Mouse (Mus musculus) brain, embryonic 14.5 days (tissue): Measurements from ENCODE around the gene Dleu7. TPM values are rescaled to one million over a fixed set of nuclear protein-coding genes. Genes with fewer than 3 reads are reported as not detected.

Experiments
- DNase-seq: peaks from one replicate; pipeline ENCODE4 v3.0.0-alpha.2; 2011; ENCODE audit warnings: low read depth
- CTCF ChIP-seq: fragments of 200-500 bp; IDR thresholded peaks from 2 replicates; pipeline ENCODE4 v1.5.1; 2012; ENCODE audit warnings: inconsistent platforms, mild to moderate bottlenecking, moderate library complexity, borderline replicate concordance; ENCODE audit not compliant: insufficient read depth, insufficient read length; ENCODE audit errors: extremely low read depth
- POLR2A ChIP-seq: fragments of 200-500 bp; IDR thresholded peaks from 2 replicates; pipeline ENCODE4 v1.6.1; 2012; ENCODE audit warnings: mild to moderate bottlenecking, inconsistent platforms, borderline replicate concordance; ENCODE audit not compliant: poor library complexity, insufficient read depth, insufficient read length, severe bottlenecking; ENCODE audit errors: extremely low read depth
- polyA plus RNA-seq: library from polyadenylated mRNA; depleted of rRNA; stranded (reverse); fragments of >200 nt; gene quantifications from 2 replicates; pipeline ENCODE4 v1.2.3, GENCODE M21; 2012

Gene Dleu7
- polyA plus RNA-seq, 1 experiment: 11.9 TPM

- DNase-seq: no peak
- TF ChIP-seq POLR2A: no peak
Observed at GRCm38 (mm10) chr14:62258125-62258524, 34.7 kb downstream of the Dleu7 start.

DNA sequence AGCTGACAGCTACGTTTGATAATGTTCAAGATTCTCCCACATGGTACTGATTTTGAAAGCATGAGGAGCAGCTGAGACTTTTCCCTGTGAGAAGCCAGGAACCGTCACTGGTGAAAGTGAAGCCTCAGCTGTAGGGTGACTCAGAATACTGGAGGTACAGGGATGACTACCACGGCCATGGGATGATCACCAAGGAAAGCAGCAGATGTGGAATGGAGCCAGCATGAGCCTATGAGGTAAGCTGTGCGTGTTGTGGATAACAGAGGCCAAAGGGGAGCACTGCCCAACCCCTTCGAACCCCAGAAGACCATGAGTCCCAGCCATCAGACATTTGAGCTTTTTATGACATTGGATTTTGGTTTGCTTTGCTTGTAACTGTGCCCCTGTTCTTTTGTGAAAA, 36.8 kb downstream of the Dleu7 start:
- DNase-seq: no peak
- TF ChIP-seq CTCF: no peak
- no peak for TF ChIP-seq POLR2A

- peak; percentile 68 for DNase-seq
- TF ChIP-seq CTCF: no peak
- TF ChIP-seq POLR2A: no peak
Observed at GRCm38 (mm10) chr14:62254371-62254770, 38.5 kb downstream of the Dleu7 start.

DNA sequence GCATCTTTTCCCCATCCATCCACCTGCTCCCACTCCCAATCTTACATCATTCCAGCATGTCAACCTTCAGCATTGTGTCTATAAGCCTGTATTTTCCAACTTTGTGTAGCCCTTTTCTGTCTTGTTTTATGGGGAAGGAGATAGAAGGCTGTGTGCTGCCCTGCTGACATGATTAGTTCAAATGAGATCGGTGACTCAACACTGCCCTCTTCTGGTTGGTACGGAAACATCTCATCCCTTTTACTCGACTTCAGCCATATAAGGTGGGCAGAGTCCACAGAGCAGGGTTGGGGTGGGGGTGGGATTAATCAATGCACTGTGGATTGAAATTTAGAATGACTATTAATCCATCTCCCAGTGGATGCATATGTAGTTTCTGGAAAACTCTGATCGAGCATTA, 40.8 kb downstream of the Dleu7 start:
- DNase-seq: peak; percentile 95
- TF ChIP-seq POLR2A (no peak), CTCF (peak; percentile 77; the same call in 1 of the 2 replicates)

DNA sequence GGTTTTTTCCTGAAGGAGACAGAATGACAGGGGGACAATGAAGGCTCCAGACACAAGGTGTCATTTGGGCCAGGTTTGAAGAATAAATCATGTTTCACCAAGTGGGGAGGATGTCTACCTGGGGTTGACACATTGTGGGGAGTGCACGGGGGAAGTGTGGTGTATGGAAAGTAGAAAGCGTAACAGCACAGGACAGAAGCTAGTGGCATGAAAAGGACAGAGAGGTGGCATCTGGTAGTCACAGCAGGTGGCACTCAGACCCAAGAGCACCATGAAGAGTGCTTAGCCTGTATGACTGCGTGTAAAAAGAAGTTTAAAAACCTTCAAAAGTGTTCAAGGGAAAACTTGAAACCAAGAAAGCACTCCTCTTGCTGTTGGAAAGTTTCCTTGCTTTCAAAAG, 42.8 kb downstream of the Dleu7 start:
- no peak for DNase-seq
- TF ChIP-seq CTCF (no peak), POLR2A (no peak)

- no peak for DNase-seq
- TF ChIP-seq CTCF: no peak
- TF ChIP-seq POLR2A: no peak
Observed at GRCm38 (mm10) chr14:62249251-62249650, 43.6 kb downstream of the Dleu7 start.

DNA sequence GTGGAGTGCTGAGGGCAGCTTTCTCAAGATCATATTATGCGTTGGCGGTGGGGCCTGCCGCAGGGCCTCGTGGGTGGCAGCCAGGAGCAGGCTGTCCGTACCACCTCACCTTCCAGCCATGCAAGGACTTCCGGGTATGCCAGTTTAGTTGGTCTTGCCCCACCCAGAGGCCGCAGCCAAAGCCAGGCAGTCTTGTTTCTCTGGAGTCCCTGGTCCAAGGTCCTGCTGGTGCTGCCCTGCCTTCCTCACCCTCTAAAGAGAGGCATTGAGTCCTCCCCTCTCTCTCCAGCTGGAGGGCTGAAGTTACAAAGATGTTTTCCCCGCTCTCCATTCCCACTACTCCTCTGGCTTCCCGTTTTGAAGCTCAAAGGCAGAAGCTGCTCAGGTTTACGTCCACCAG, 44.1 kb downstream of the Dleu7 start:
- TF ChIP-seq CTCF: no peak
- TF ChIP-seq POLR2A: no peak
- no peak for DNase-seq

GRCm38 (mm10) chr14:62248345-62248744, 44.5 kb downstream of the Dleu7 start:
- DNase-seq: no peak
- TF ChIP-seq CTCF (no peak), POLR2A (no peak)

GRCm38 (mm10) chr14:62245557-62245956, 47.3 kb downstream of the Dleu7 start:
- TF ChIP-seq POLR2A (no peak), CTCF (no peak)
- DNase-seq: no peak

DNA sequence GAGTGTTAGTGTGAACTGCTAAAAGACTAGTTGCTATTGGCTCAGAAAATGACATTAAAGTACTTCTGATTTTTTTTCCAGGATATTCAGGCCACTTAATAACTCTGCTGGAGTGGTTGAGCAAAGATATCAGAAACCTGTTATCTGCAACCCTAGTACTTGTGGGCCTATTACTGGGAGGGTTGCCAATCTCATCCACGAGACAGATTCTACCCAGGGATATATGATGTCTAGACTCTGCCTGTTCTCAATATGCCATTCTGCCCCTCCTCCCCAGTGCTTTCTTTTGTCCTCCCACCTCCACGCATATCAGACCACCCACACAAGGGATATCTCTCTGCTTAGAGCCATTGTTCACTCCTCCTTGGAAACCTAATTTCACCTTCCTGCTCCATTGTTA, 49.3 kb downstream of the Dleu7 start:
- TF ChIP-seq POLR2A: no peak
- no peak for TF ChIP-seq CTCF

DNA sequence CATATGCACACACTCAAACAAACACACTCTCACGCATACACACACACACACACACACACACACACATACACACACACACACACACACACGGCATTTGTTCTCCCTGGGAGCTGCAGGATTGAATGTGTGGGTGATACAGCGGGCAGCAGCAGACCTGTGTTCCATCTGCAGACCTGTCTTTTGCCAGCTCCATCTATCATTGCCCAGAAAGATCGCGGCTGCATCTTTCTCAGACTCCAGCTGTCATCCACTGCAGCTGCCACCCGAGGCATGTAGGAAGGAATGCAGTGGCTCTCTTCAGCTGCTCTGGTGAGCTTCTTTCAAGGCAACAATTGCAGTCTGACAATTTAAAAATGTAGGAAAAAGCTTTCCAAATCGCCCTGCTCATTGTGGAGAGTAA, 56.9 kb downstream of the Dleu7 start:
- TF ChIP-seq CTCF (no peak), POLR2A (no peak)
- peak; percentile 67 for DNase-seq

More for the DNA sequence above, 49.3 kb downstream of the Dleu7 start:
- DNase-seq: no peak

DNA sequence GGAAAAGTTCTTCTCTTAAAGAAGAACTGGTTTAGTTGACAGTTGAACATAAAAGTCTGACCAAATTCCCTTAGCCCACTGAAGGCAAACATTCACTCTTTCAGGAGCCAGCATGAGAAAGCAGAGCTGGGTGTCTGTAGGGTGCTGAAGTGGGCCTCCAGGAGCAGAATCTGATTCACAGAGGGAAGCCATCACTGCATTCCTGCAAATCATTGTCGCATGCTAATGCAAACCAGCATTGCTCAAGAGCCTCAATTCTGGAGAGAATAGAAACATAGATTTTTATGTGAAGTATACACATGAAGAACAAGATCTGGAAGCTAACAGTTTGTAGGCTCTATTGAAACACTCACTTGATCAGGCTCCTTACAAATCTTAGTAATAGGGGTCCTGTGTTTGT, 57.6 kb downstream of the Dleu7 start:
- TF ChIP-seq CTCF (no peak), POLR2A (no peak)
- no peak for DNase-seq

DNA sequence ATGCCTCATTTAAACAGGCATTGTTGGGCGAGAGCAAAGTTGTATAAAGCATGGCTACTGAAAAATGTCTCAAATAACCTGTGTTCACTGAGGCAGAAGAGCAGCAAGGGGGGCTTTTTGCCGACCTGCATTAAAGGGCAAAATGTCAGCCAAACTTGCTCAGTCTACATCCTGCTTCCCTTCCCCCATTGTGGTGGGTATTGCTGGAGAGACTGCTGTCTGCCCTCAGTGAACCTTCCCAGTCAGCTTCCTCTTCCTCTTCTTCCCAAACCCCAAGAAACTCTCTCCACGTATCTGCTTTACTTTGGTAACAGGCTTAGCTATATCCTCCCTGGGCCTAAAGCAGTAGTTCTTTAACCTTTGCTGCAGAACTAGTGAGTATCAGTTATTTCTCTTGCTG, 61.9 kb downstream of the Dleu7 start:
- TF ChIP-seq CTCF (no peak), POLR2A (no peak)
- DNase-seq: no peak

GRCm38 (mm10) chr14:62227101-62227500, 65.7 kb downstream of the Dleu7 start:
- TF ChIP-seq CTCF: no peak
- peak; percentile 91 for DNase-seq
